Mouse (Mus musculus) lung, postnatal 0 days (tissue): ENCODE results near the gene Ankrd17.
A peak's percentile ranks its signal among the peaks of the same experiment; 100 is the strongest.

ENCODE experiments used
- CTCF ChIP-seq: IDR thresholded peaks from 2 replicates; pipeline ENCODE4 v1.5.1; 2016; ENCODE audit warnings: antibody characterized with exemption, mild to moderate bottlenecking
- EP300 ChIP-seq: IDR thresholded peaks from 2 replicates; pipeline ENCODE4 v1.6.1; 2016; ENCODE audit warnings: antibody characterized with exemption, mild to moderate bottlenecking, control low read depth

DNA sequence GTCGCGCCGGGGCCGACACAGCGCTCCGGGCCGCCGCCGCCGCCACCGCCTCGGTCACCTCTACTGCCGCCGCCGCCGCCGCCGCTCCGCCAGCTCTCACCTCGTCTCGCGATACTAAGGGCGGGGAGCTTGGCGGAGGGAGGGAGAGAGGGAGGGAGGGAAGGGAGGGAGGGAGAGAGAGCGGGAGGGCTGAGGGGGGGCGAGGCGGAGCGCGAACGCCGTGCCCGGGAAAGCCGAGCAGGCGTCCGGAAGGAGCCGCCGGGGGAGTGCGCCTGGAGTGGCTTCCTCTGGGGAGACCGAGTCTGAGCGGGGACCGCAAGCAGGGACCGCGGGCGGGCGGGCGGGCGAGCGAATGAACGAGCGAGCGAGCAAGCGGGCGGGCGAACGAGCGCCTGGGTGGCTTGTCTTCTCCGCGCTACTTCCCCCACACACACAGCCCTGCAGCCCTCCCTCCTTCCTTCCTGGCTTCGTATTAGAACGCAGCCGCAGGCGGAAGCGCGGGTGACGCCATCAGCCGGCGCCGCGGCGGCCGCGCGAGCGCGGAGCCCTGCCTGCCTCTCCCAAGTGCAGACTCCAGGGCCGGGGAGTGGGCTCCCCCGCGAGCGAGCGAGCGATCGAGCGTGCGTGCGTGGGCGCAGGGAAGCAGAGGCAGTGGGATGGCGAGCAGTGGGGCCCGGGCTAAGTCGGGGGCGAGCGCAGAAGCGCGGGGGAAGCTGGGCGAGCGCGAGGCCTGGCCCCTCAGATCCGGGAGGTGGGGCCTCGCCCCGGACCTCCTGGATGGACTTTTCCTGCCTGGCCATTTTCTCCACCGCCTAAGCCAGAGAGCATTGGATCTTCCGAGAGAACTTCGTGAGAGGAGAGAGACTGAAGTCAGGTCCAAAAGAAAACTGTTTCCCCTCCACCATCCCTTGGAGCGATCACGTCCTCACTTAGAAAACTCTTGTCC lies at the start of gene Ankrd17:
- TF ChIP-seq CTCF (peak; percentile 5; the same call in 1 of the 2 replicates), EP300 (no peak)
